Mouse (Mus musculus): Measurements from ENCODE around the gene Rnf157.

DNA sequence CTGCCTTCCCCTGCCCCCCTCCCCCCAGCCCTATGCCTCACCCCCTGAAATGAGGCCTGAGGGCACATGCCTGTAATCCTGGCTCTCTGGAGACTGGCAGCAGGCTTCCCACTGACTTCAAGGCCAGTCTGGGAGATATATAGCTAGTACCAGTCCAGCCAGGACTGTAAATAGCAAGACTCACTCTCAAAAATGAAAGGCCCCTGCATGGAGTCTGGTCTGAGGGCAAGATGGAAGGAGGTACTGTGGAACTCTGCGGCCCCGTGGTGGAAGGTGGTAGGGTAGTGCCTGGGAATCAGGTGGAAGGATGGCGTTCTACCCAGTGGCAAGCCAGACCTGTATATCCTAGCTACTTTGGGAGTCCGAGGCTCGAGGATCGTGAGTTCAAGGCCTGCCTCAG is 31.1 kb upstream of the Rnf157 start:
- TF ChIP-seq TCF12 (IDR thresholded peaks at IDR 0.05; ENCODE audit: low read depth, low read length) (no peak), CTCF (conservative IDR thresholded peaks at IDR 0.05 in 1 of 2, IDR thresholded peaks at IDR 0.05 in 1 of 2; ENCODE audit: low read depth in 2 of 2, low read length in 2 of 2) (no peak), HCFC1 (IDR thresholded peaks at IDR 0.05; ENCODE audit: low read depth, low read length) (no peak)

Data from CH12.LX (cell line).